Mouse (Mus musculus): ENCODE data around the gene Gapdh. TPM values are rescaled to one million over a fixed set of nuclear protein-coding genes. Genes with fewer than 3 reads are reported as not detected.

Gapdh gene
- 3,801 and 3,939 TPM in 2 replicates for polyA plus RNA-seq (2012; rRNA removed)

DNA sequence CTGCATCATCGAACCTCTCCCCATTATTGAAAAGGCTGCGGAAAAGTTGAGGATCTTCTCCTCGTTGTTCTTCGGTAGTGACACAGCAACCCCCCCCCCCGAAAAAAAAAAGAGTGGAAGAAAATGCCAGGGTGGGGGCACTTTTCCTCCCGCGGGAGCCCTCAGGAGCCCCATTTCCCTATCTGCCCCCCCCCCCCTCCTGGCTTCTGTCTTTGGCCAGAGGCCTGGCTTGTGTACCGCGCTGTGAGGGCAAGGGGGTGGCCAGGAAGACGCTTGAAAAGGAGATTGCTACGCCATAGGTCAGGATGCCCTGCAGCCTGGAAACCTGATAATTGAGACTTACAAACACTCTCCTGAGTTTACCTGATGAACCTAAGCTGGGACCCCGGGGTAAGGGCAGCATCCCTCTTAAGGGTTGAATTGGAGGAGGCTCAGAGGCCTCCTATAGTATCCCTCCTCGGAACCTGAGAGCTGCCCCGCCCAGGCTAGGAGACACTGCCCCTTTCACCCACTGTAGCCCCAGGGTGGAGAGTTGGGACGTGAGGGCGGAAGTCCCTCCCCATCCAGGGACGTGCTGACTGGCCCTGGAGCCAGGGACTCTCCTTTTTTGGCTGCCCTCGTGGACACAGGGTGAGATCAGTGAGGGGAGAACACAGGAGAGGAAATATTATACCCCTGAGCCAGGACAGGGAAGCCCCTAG is at the start of gene Gapdh:
Gene Gapdh, minus strand, starts transcription at position 417 of the 701 bp plus-strand sequence.

GRCm38 (mm10) chr6:125215148-125215954 is 49.1 kb upstream of the Gapdh start, which contains the start of gene Vamp1:
Vamp1 (plus strand) TSS chr6:125215551.

GRCm38 (mm10) chr6:125191332-125192015 is 25.2 kb upstream of the Gapdh start, which contains the start of the genes Ncapd2 and Mrpl51:
Ncapd2 (minus strand) TSS chr6:125191701.
Mrpl51 (plus strand) TSS chr6:125191801.

GRCm38 (mm10) chr6:125145001-125145400 is 21.3 kb downstream of the Gapdh start, which contains the start of gene Iffo1:
Iffo1 (plus strand) TSS chr6:125145241.

DNA sequence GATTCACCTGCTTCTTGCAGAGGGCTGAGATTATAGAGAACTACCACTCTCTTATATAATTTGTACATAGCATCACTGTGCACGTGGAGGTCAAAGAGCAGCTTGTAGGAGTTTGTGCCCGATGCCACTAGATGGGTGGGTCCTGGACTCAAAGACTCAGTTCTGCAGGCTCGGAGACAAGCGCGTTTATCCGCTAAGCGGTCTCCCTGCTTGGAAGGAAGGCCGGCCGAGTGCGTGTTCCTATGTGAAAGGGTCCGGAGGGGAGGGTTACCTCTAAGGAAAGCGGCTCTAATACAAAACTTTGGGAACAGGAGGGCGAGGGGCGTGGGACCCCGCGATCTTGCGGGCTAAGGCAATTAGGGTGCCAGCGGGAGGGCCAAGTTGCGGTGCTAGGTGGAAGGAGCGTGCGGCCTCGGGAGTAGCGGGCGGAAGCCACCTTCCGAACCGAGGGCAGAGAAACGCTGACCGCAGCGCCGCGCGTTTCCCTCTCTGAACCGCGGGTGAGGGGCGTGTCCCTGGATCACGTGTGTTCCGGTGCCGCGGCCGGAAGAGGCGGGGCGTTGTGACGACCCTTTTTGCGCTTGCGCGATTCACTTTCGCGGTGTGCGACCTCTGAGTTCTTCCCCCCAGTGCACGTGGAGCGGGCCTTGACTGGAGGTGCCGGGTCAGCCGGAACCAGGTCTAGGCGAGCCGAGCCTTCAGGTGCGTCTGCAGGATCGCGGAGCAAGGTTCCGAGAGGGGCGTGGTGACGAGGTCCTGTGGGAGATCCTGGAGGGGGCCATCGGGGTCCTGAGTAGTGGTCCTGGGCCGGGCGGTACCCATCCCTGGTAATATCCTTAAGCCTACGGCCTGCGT is 34.7 kb downstream of the Gapdh start, which contains the start of gene Nop2:
Gene Nop2, plus strand, starts transcription at position 608 of the 855 bp plus-strand sequence.

Other genes starting within 250 kb of the Gapdh start
- 894 and 1,886 TPM in 2 replicates for gene Ptms, start 246.4 kb downstream of the Gapdh start, polyA plus RNA-seq (2012; rRNA removed)
- 357 and 413 TPM in 2 replicates for gene Mlf2, start 235.1 kb downstream of the Gapdh start, polyA plus RNA-seq (2012; rRNA removed)
- 206 and 213 TPM in 2 replicates for gene Cops7a, start 200.9 kb downstream of the Gapdh start, polyA plus RNA-seq (2012; rRNA removed)
- 8.4 and 8.6 TPM in 2 replicates for gene Pianp, start 169.8 kb downstream of the Gapdh start, polyA plus RNA-seq (2012; rRNA removed)
- gene Zfp384, start 157.3 kb downstream of the Gapdh start, polyA plus RNA-seq (2012; rRNA removed) = 59.4 and 64.6 TPM in 2 replicates
- 37.5 and 37.7 TPM in 2 replicates for gene Ing4, start 126.7 kb downstream of the Gapdh start, polyA plus RNA-seq (2012; rRNA removed)
- gene Acrbp, start 116.8 kb downstream of the Gapdh start, polyA plus RNA-seq (2012; rRNA removed) = 17.7 and 24.1 TPM in 2 replicates
- 71.9 and 87.7 TPM in 2 replicates for gene Lpar5, start 98.5 kb downstream of the Gapdh start, polyA plus RNA-seq (2012; rRNA removed)
- 88.5 and 103 TPM in 2 replicates for gene Chd4, start 70.5 kb downstream of the Gapdh start, polyA plus RNA-seq (2012; rRNA removed)
- gene Nop2, start 34.6 kb downstream of the Gapdh start, polyA plus RNA-seq (2012; rRNA removed) = 10.6 and 15.0 TPM in 2 replicates
- 13.1 and 18.1 TPM in 2 replicates for gene Iffo1, start 21.2 kb downstream of the Gapdh start, polyA plus RNA-seq (2012; rRNA removed)
- 55.4 and 66.7 TPM in 2 replicates for gene Ncapd2, start 25.2 kb upstream of the Gapdh start, polyA plus RNA-seq (2012; rRNA removed)
- gene Mrpl51, start 25.3 kb upstream of the Gapdh start, polyA plus RNA-seq (2012; rRNA removed) = 61.8 and 98.5 TPM in 2 replicates
- gene Vamp1, start 49.1 kb upstream of the Gapdh start, polyA plus RNA-seq (2012; rRNA removed) = 13.8 and 17.6 TPM in 2 replicates
- gene Tapbpl, start 65.4 kb upstream of the Gapdh start, polyA plus RNA-seq (2012; rRNA removed) = 25.7 and 34.2 TPM in 2 replicates
- 1.7 and 2.4 TPM in 2 replicates for gene Cd27, start 70.5 kb upstream of the Gapdh start, polyA plus RNA-seq (2012; rRNA removed)
- 0.14 TPM in 1 of 2 replicates, not detected in the other for gene Tuba3a, start 119.6 kb upstream of the Gapdh start, polyA plus RNA-seq (2012; rRNA removed)
- 159 and 160 TPM in 2 replicates for gene Ltbr, start 147.4 kb upstream of the Gapdh start, polyA plus RNA-seq (2012; rRNA removed)
- 112 and 130 TPM in 2 replicates for gene Scnn1a, start 154.2 kb upstream of the Gapdh start, polyA plus RNA-seq (2012; rRNA removed)
- 99.3 and 119 TPM in 2 replicates for gene Tnfrsf1a, start 182.9 kb upstream of the Gapdh start, polyA plus RNA-seq (2012; rRNA removed)
- gene Plekhg6, start 214.3 kb upstream of the Gapdh start, polyA plus RNA-seq (2012; rRNA removed) = 17.0 and 18.3 TPM in 2 replicates